Mouse (Mus musculus): Measurements from ENCODE around the gene 1600012H06Rik. TPM values are rescaled to one million over a fixed set of nuclear protein-coding genes. Genes with fewer than 3 reads are reported as not detected.

Gene 1600012H06Rik
- polyA plus RNA-seq, 1 experiment: 10.3 TPM

Other genes starting within 250 kb of the 1600012H06Rik start
- 2.6 and 3.8 TPM in 2 replicates for gene Thbs2, start 248.9 kb upstream of the 1600012H06Rik start, polyA plus RNA-seq (2012; rRNA removed)
- 0.63 and 1.8 TPM in 2 replicates for gene Wdr27, start within 50 bp of the 1600012H06Rik start, polyA plus RNA-seq (2012; rRNA removed)
- gene Phf10, start 18.1 kb downstream of the 1600012H06Rik start, polyA plus RNA-seq (2012; rRNA removed): 3.4 and 7.4 TPM in 2 replicates
- 2.2 and 6.1 TPM in 2 replicates for gene 9030025P20Rik, start 35.3 kb downstream of the 1600012H06Rik start, polyA plus RNA-seq (2012; rRNA removed)
- not detected in 2 replicates for gene Gm3417, start 35.6 kb downstream of the 1600012H06Rik start, polyA plus RNA-seq (2012; rRNA removed)
- 0.15 and 0.24 TPM in 2 replicates for gene Gm3435, start 67.0 kb downstream of the 1600012H06Rik start, polyA plus RNA-seq (2012; rRNA removed)
- gene Ermard, start 98.0 kb downstream of the 1600012H06Rik start, polyA plus RNA-seq (2012; rRNA removed): 6.0 and 18.9 TPM in 2 replicates
- not detected in 2 replicates for gene Tcte3, start 98.3 kb downstream of the 1600012H06Rik start, polyA plus RNA-seq (2012; rRNA removed)
- 0.11 and 0.14 TPM in 2 replicates for gene Gm3448, start 98.4 kb downstream of the 1600012H06Rik start, polyA plus RNA-seq (2012; rRNA removed)

All from small intestine, adult 2 months (tissue).